Mouse (Mus musculus) heart, embryonic 12.5 days (tissue): ENCODE results near the gene Grm5. TPM values are rescaled to one million over a fixed set of nuclear protein-coding genes. Genes with fewer than 3 reads are reported as not detected.

Experiments
- ATAC-seq: fragments of 200-750 bp; cut with Nextera tagmentation; 2 replicates; pipeline ENCODE4 v1.8.0; 2017; ENCODE audit warnings: moderate TSS enrichment, moderate library complexity; ENCODE audit not compliant: insufficient number of reproducible peaks, low FRiP score
- H3K27ac ChIP-seq: fragments of 300-500 bp; sonication (generic); 2 replicates; pipeline ENCODE4 v1.5.1; 2016; ENCODE audit warnings: mild to moderate bottlenecking, moderate library complexity; ENCODE audit not compliant: poor library complexity, severe bottlenecking
- H3K27me3 ChIP-seq: fragments of 300-500 bp; sonication (generic); replicated peaks from 2 replicates; pipeline ENCODE4 v1.6.1; 2016; ENCODE audit warnings: mild to moderate bottlenecking, moderate library complexity
- H3K36me3 ChIP-seq: fragments of 300-500 bp; sonication (generic); 2 replicates; pipeline ENCODE4 v1.6.1; 2016; ENCODE audit warnings: mild to moderate bottlenecking, moderate library complexity
- H3K4me1 ChIP-seq: fragments of 300-500 bp; sonication (generic); replicated peaks from 2 replicates; pipeline ENCODE4 v1.6.1; 2016; ENCODE audit warnings: mild to moderate bottlenecking
- H3K4me2 ChIP-seq: fragments of 300-500 bp; sonication (generic); 2 replicates; pipeline ENCODE4 v1.6.1; 2016; ENCODE audit warnings: mild to moderate bottlenecking, moderate library complexity
- H3K4me3 ChIP-seq: fragments of 300-500 bp; sonication (generic); 2 replicates; pipeline ENCODE4 v1.5.1; 2016; ENCODE audit warnings: mild to moderate bottlenecking
- H3K9ac ChIP-seq: fragments of 300-500 bp; sonication (generic); 2 replicates; pipeline ENCODE4 v1.6.1; 2016; ENCODE audit warnings: mild to moderate bottlenecking, moderate library complexity
- H3K9me3 ChIP-seq: fragments of 300-500 bp; sonication (generic); replicated peaks from 2 replicates; pipeline ENCODE4 v1.6.1; 2016; ENCODE audit warnings: mild to moderate bottlenecking, moderate library complexity
- WGBS: fragments of 180-500 bp; shearing (Covaris S2); methylation state at CpG from one replicate; pipeline ENCODE4 v1.1.7; 2016; 5-methylcytosine and 5-hydroxymethylcytosine counted together
- polyA plus RNA-seq: library from polyadenylated mRNA; unstranded; fragments of >200 nt; fragmentation: Nextera tagmentation; extraction: Ambion mirVana; gene quantifications from 2 replicates; pipeline ENCODE4 v1.2.1, GENCODE M21; 2016

Gene Grm5
- not detected in 2 replicates for polyA plus RNA-seq

DNA sequence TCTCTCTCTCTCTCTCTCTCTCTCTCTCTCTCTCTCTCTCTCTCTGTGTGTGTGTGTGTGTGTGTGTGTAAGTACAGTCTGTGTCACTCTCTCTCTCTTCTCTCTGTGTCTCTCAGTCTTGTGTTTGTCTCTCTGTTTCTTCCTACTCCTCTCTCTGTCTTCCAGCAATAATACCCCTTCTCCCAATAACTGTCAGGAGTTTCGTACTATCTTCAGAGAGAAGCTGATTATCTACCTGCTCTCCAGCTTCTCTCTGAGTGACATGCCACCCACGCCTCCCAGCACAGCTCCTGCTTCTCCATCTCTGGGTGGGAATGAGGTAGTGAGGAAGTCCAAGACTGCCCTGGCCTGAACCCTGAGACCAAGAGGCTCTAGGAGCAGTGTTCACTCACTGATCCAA is at the start of gene Grm5:
Gene Grm5, plus strand, starts transcription at position 301 of the 400 bp plus-strand sequence.
- peaks cover 26% of the 10 kb centered on the region for H3K27me3 ChIP-seq
- ATAC-seq, result no peak
- H3K4me1 ChIP-seq, result 0 out of 2 replicates have a peak, but pooled peaks cover 3% of the 10 kb centered on the region
- H3K36me3 ChIP-seq, result no peaks in the 10 kb centered on the region
- WGBS, result 18% methylated on average over 2 of the region's 2 CpGs
- H3K4me2 ChIP-seq, result peak within 1 kb of the TSS; percentile 50
- H3K9me3 ChIP-seq, result no peaks in the 10 kb centered on the region
- H3K9ac ChIP-seq, result no peak within 1 kb of the TSS
- H3K4me3 ChIP-seq, result no peak within 1 kb of the TSS
- no peak within 1 kb of the TSS for H3K27ac ChIP-seq

DNA sequence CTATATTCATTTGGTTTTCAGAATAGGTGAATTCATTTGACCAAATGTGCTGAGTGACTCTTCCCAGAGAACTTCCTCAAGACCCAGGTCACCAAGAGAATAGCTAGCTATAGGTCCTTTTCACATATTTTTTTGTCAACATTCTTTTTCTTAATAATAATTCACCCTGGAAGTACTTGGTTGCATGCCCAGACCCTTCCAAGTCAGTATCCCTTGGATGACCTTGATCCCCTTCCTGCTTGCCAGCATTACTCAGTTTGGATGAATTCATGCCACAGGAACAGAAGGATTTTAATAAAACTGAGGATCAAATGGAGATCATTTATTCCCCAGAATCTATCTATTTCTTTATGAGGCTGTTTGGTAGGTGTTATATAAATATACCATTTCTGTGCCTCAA is 44.9 kb upstream of the Grm5 start:
- ATAC-seq, result no peak
- no peak overlapping the region for H3K27ac ChIP-seq
- no peak overlapping the region for H3K9ac ChIP-seq
- no peaks in the 10 kb centered on the region for H3K9me3 ChIP-seq
- H3K4me2 ChIP-seq, result no peak overlapping the region
- no peaks in the 10 kb centered on the region for H3K27me3 ChIP-seq
- H3K4me1 ChIP-seq, result no peaks in the 10 kb centered on the region
- no peaks in the 10 kb centered on the region for H3K36me3 ChIP-seq
- no peak overlapping the region for H3K4me3 ChIP-seq

DNA sequence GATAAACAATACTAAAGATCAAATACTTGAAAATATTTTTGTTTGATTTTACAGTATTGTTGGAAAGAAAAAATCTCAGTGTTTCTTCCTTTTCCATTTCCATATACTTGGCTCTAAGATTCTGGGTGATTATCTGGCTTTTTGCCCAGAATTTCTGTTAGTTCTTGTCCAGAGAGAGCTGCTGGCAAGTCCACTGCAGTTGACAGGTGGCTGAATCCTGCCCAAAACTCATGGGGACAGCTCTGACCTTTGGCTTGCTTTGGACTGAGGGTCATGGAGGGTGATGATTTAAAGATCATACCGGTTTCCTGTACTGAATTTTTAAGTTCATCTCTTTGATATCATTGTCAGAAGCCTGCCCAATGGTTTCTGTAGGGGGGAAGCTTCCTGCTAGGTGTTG is 18.7 kb upstream of the Grm5 start:
- ATAC-seq, result no peak
- WGBS, result 31% methylated on average over 1 of the region's 1 CpGs
- H3K36me3 ChIP-seq, result no peaks in the 10 kb centered on the region

DNA sequence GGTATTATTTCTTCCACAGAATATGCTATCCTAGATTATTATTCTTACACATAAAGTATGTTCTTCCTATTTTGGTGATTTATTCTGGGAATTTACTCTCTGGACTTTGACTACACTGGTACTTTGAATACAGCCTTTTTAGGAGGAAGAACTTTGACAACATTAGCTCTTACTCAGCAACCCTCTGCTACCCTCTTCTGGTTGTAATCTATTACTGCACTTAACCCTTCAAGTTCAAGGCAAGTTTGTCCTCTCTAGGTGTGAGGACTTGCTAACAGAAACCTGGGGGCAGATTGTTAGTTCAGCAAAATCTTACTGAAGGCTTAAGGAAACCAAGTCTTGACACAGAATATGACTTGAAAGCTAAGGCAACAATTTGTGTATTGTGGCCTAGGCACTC is 17.5 kb upstream of the Grm5 start:
- Histone ChIP-seq H3K9me3 (no peaks in the 10 kb centered on the region), H3K27me3 (no peaks in the 10 kb centered on the region), H3K4me1 (no peaks in the 10 kb centered on the region), H3K4me3 (no peak overlapping the region), H3K9ac (no peak overlapping the region), H3K4me2 (no peak overlapping the region), H3K36me3 (no peaks in the 10 kb centered on the region), H3K27ac (no peak overlapping the region)
- no peak for ATAC-seq

More for the DNA sequence above, 18.7 kb upstream of the Grm5 start:
- H3K9ac ChIP-seq, result no peak overlapping the region
- no peak overlapping the region for H3K4me2 ChIP-seq
- no peaks in the 10 kb centered on the region for H3K9me3 ChIP-seq
- H3K27ac ChIP-seq, result no peak overlapping the region
- H3K4me3 ChIP-seq, result no peak overlapping the region
- H3K27me3 ChIP-seq, result no peaks in the 10 kb centered on the region
- no peaks in the 10 kb centered on the region for H3K4me1 ChIP-seq

DNA sequence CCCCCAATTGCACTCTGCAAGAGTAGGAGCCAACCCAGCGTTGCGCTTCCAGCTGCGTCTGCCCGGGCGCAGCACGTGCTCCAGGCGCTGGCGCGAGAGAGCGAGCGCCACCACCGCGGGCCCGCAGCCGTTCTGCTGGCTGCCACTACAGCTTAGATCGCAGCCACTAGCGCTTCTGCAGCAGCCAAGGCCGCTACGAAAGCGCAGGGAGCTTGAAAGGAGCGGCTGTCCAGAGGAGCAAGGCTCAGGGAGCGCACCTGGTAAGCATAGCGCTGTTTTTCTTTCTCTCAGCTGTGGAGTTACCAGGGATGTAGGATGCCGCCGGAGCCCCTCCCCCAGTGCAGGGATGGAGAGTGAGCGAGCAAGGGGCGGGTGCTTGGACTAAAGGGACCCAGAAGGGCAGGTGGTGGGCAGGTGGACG is 323 bp downstream of the Grm5 start:
- no peaks in the 10 kb centered on the region for H3K9me3 ChIP-seq
- ATAC-seq, result no peak
- no peak overlapping the region for H3K9ac ChIP-seq
- H3K27me3 ChIP-seq, result peaks cover 26% of the 10 kb centered on the region
- no peak overlapping the region for H3K4me3 ChIP-seq
- 0 out of 2 replicates have a peak, but pooled peaks cover 3% of the 10 kb centered on the region for H3K4me1 ChIP-seq
- WGBS, result 2% methylated on average over 28 of the region's 28 CpGs
- no peak overlapping the region for H3K27ac ChIP-seq
- H3K4me2 ChIP-seq, result peak overlapping the region; percentile 50
- H3K36me3 ChIP-seq, result no peaks in the 10 kb centered on the region

DNA sequence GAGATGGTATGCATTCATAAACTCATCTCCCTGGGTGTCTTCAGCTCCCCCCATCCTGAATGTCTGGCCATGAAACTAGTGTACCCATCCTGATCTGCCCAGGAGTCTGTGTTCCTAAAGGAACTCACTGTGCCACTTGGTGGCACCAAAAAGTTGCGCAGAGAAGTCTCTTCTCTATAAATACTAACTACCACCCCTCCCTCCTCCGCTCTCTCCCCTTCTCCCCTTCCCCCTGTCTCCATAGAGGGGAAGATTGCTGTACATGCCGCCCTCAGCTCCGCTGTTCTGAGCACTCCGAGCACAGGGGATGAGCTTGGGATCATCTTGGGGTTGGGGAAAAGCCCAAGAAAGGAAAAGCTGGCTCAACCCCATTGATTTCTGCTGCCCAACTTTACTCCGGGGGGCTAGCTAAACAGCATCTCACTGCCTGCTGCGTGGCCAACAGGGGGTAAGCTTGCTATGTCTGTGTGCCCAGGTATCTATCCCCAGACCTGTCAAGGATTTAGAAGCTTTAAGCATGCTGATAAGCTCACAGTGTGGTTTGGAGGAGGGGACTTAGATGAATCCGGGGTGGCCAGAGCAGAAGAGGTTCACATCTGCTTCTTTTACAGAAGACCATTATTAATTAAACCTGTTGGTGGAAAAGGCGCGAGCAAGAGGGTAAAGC is 2.4 kb downstream of the Grm5 start:
- Histone ChIP-seq H3K27ac (no peak overlapping the region), H3K9ac (no peak overlapping the region), H3K4me2 (no peak overlapping the region), H3K4me1 (0 out of 2 replicates have a peak, but pooled peaks cover 3% of the 10 kb centered on the region), H3K4me3 (no peak overlapping the region), H3K27me3 (peaks cover 26% of the 10 kb centered on the region), H3K36me3 (no peaks in the 10 kb centered on the region), H3K9me3 (no peaks in the 10 kb centered on the region)
- 11% methylated on average over 10 of the region's 10 CpGs for WGBS
- no peak for ATAC-seq

DNA sequence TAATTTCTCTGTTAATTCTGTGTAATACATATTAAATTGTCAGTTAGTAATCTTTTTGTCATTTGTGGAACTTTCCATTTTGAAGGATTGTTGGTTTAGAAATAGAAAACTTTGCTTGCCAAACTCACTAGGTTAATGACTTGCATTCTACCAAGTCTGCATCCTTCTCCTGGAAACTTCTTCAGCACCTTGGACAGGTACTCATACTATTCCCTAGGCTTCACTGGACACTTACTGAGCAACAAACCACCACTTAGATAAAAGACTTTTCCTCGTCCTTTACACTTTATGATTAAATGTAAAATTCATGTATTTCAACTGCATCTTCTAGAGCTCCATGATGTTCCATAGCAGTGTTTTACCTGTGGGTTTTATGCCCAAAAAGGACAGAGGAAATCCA is 4.0 kb downstream of the Grm5 start:
- Histone ChIP-seq H3K27ac (no peak overlapping the region), H3K9ac (no peak overlapping the region), H3K9me3 (no peaks in the 10 kb centered on the region), H3K27me3 (peaks cover 26% of the 10 kb centered on the region), H3K4me2 (no peak overlapping the region), H3K4me1 (0 out of 2 replicates have a peak, but pooled peaks cover 3% of the 10 kb centered on the region), H3K36me3 (no peaks in the 10 kb centered on the region), H3K4me3 (no peak overlapping the region)
- 20% methylated on average over 1 of the region's 1 CpGs for WGBS
- no peak for ATAC-seq

DNA sequence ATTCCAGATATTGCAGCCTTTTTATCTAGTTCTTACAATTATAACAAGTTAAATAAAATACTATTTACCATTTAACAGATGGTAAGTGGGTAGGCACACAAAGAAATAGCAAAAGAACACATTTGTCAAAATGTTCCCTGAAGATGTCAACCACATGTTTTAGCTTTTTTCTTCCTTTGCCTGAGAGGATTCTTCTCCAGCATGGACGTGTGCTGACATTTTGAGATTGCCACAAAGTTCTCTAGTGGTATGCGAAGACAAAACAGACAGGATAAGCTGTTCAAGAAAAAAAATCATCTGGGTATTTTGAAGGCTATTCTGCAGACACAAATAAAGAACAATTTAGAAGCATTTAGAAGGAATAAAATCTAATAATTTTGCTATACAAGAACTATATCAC is 42.3 kb downstream of the Grm5 start:
- 67% methylated on average over 2 of the region's 2 CpGs for WGBS
- no peaks in the 10 kb centered on the region for H3K27me3 ChIP-seq

DNA sequence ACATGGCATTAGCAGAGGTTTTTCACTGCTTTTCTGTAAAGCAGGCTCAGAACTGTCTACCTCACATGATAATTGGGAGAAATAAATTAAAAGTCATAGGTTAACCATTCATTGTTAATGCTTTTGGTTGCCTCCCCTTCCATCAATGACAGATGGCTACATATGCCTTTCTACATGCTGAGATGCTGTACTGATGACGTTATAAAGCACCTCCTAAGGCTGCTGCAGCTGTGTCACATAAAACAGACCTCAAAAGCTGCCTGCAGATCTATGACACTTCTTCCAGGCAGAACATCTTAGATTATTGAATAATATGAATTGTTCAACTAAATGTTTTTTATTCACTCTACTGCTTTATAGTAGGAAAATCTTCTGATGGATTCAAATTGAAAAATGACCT is 51.6 kb downstream of the Grm5 start:
- 55% methylated on average over 1 of the region's 1 CpGs for WGBS
- Histone ChIP-seq H3K9ac (no peak overlapping the region), H3K27me3 (no peaks in the 10 kb centered on the region), H3K36me3 (no peaks in the 10 kb centered on the region), H3K4me1 (no peaks in the 10 kb centered on the region), H3K9me3 (no peaks in the 10 kb centered on the region), H3K4me2 (no peak overlapping the region), H3K4me3 (no peak overlapping the region), H3K27ac (no peak overlapping the region)
- ATAC-seq, result no peak

More for the DNA sequence above, 42.3 kb downstream of the Grm5 start:
- H3K4me1 ChIP-seq, result no peaks in the 10 kb centered on the region
- H3K9me3 ChIP-seq, result no peaks in the 10 kb centered on the region
- ATAC-seq, result no peak
- H3K4me3 ChIP-seq, result no peak overlapping the region
- no peaks in the 10 kb centered on the region for H3K36me3 ChIP-seq
- no peak overlapping the region for H3K4me2 ChIP-seq
- H3K27ac ChIP-seq, result no peak overlapping the region
- no peak overlapping the region for H3K9ac ChIP-seq

DNA sequence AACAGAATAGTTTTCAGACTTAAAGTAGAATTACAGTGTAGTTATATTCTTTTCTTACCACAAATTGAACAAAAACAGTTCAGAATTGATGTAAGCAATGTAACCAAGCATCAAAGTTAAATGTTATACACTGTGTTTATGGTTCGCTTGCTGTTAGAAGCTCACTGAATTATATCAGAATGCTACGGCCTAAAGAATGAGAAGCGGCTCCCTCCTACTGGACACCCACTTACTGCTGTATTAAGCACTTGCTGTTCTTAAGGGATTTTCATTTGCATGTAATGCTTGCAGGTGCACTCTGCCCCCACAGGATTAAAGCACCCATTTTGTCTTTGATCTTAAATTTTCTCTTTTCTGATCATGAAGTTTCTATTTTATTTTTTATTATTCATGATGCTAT is 66.6 kb downstream of the Grm5 start:
- H3K4me2 ChIP-seq, result no peak overlapping the region
- WGBS, result 79% methylated on average over 3 of the region's 3 CpGs
- no peaks in the 10 kb centered on the region for H3K27me3 ChIP-seq
- no peak for ATAC-seq
- H3K27ac ChIP-seq, result no peak overlapping the region
- no peak overlapping the region for H3K9ac ChIP-seq
- H3K4me3 ChIP-seq, result no peak overlapping the region
- H3K4me1 ChIP-seq, result no peaks in the 10 kb centered on the region
- no peaks in the 10 kb centered on the region for H3K36me3 ChIP-seq
- H3K9me3 ChIP-seq, result no peaks in the 10 kb centered on the region

DNA sequence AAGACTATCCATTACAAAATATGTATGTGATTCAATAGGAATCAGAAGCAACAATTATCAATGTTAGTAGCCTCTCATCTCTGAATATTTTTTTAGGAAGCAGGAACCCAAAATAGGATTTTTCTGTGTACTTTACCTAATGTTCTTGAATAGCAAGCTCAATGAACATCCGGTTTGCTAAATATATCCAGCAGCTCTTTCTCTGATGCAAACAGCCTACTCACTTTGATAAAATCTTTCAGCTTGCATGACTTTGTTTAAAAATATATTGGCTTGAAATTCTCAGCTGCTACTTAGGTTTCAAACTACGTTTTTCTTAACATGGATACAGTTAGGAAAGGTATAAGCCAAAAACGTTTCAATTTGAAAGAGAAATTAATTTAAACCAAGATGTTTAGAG is 77.8 kb downstream of the Grm5 start:
- no peak overlapping the region for H3K4me3 ChIP-seq
- 45% methylated on average over 3 of the region's 3 CpGs for WGBS
- H3K27ac ChIP-seq, result no peak overlapping the region
- no peak overlapping the region for H3K9ac ChIP-seq
- H3K4me1 ChIP-seq, result no peaks in the 10 kb centered on the region
- no peak for ATAC-seq
- no peaks in the 10 kb centered on the region for H3K36me3 ChIP-seq
- peaks cover 10% of the 10 kb centered on the region; the same call in 1 of the 2 replicates for H3K9me3 ChIP-seq
- H3K4me2 ChIP-seq, result no peak overlapping the region
- H3K27me3 ChIP-seq, result no peaks in the 10 kb centered on the region

DNA sequence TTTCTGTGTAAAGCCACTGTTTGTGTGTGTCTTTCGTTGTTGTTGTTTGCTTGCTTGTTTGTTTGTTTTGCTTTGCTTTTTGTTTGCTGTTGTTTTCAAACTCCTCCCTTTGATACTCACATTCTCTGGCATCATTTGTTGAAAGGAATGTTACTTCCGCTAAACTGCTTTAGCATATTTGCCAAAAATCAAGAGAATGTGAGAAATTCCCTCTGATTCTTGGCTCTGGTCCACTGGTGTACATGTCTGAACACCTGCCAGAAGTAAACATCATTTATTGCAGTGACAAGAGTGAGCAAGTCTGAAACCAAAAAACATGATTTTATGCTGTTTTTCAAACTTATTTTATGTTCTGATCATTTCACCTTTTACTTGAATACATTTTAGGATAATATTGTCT is 80.1 kb downstream of the Grm5 start:
- no peaks in the 10 kb centered on the region for H3K27me3 ChIP-seq
- H3K27ac ChIP-seq, result no peak overlapping the region
- H3K36me3 ChIP-seq, result no peaks in the 10 kb centered on the region
- peaks cover 10% of the 10 kb centered on the region; the same call in 1 of the 2 replicates for H3K9me3 ChIP-seq
- WGBS, result 72% methylated on average over 2 of the region's 2 CpGs
- H3K4me3 ChIP-seq, result no peak overlapping the region
- no peaks in the 10 kb centered on the region for H3K4me1 ChIP-seq
- no peak overlapping the region for H3K4me2 ChIP-seq
- ATAC-seq, result no peak
- H3K9ac ChIP-seq, result no peak overlapping the region
